Mouse (Mus musculus) c-Kit-positive CD71-positive TER-119-negative erythroid progenitor cells, embryonic 14.5 days (primary cell): Measurements from ENCODE around the gene Vpreb1.
"Not testable (repeated sequence)": the region's sequence is repeated elsewhere in the genome, so short reads cannot be mapped to it uniquely, and the experiment has no call there.

Source experiments
- DNase-seq: peaks from one replicate; pipeline ENCODE4 v3.0.0-alpha.2; 2013; ENCODE audit warnings: low read depth

The Vpreb1 gene

DNA sequence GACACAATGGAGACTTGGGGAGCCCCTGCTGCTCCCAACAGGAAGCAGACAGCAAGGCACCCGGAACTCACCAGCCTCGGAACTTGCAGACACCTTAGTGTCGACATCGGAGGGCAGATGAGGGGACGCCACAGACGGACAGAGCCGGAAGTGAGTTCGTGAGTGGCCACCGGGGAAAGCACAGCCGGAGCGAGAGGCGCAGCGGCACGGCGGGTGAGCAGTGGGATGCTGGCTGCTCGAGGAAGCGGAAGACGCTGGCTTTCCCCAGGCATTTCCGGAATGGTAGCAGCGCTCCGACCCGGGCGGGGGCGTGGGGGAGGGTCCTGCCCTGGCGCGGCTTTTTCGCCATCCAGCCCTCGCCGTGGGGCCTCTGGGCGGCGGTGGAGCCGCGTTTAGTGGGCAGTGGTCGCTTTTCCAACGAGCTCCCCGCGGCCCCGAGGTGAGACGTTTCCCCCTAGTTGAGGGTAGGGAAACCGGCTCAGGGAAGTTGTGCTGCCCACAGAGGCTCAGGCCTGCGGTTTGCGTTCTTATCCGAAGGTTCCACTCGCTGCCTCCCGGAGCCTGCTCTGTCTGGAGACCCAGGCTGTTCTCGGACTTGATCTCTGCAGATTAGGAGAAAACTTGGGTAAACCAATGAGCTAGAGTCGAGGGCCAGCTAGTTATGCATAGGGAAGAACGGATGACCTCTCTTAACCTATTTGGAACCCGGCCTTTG, at the start of gene Vpreb1, which contains the start of gene Top3b:
Vpreb1 (minus strand) TSS at position 227 of the 715 bp plus-strand sequence.
Top3b (plus strand) TSS at position 120 of the 715 bp plus-strand sequence.
- peak; percentile 88 for DNase-seq

DNA sequence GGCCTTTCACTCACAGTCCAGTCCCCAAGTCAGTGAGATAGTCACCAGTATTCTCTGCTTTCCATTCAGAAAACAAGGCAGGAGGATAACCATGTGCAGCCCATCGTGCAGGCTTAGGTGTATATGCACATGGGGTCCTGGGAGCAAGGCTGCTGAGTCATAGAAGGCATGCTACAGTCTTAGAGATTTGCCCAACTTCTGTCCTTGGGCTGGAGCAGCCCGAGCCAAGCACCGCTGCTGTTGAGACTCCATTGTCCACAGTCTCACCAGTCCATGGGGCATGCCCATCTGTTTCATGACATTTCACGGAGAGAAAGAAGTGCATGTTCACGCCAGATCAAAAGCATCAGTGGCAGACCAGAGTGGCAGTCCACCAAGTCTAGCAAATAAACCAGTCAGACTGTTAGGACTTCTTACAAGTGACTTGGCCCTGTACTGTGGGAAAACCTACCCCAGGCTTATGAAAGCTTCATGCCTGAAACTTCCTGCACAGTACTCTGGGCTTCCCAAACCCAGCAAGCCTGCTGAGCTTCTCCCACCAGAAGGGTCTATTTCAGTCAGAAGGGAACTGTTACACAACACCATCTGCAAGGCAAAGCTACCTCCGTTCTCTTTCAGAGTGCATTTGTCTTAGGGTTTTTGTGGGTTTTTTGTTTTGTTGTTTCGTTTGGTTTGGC, 47.9 kb upstream of the Vpreb1 start:
- DNase-seq, result no peak

DNA sequence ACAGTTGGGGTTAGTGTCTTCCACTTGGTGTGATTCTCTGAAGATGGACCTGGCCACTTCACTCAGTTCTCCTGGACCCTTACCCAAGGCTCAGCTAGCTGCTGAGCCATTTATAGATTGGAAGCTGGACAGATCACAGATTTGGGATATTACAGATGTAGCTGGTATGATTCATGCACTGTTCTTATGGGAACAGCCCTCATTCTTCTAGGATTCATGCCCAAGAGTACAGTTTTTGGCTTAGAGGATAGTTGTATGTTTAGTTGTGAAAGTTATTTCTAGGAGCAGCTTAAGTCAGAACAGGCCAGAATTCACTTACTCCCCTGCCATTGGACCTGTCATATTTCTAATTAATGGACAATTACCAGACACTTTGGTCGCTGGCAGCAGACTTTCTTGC, 42.8 kb upstream of the Vpreb1 start:
- no peak for DNase-seq

DNA sequence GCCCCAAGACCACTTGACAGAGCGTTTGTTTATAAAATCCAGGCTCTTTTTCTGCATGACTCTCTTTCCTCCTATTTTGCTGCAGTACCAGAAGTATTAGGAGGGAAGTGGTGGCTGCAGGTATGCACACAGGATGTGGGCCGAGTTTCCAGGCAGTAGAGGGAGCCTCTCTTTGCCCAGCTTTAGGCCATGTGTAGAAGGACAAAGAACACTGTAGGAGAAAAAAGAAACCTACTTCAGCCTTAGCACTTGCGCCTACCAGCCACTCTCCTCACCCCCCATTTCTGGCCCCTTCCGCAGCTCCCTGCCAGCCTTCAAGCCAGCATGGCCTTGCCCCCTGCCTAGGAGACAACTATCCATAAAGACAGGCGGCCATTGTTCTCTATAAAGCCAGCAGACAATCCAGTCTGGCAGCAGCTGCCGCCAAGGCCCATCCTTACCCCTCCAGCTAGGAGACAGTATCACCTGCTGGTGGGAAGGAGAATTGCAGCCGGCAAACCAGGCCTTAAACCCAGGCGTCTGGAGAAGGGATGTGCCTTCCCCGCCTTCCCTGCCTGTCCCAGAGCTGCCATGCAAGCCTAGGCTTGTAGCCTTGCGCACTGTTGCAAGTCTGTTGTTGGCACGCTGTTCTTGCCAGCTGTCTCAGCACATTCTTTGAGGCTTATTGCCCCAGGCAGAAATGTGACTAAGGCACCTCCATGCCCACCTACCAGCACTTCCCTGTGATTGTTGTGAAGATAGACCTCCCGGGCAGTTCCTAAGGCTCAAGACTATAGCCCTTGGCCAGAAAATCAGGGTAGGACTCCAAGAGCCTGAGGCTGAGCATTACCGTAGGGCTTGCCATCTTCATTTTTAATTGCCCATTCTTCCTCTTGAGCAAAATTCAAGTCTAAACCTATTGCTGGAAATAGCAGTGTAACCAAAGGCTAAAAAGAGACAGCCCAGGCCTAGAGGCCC, 41.3 kb upstream of the Vpreb1 start:
- peak; percentile 48 for DNase-seq

DNA sequence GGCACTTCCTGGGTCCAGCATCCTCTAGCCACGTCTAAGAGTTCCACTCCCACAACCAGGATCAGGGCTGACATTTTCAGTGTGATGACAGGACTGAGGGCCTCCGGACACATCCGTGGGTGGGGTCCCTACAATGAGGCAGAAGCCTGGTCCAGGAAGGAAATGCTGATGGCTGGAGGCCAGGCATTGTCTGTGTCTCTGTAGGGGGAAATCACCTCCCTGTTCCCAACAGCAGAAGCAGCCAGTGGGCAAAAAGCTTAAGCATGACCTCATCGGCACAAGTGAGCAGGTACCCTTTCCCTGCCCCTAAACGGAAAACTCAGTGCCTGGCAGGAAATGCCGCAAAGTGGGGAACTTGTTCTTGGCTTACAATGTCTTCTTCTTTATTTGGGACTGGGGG, 37.2 kb upstream of the Vpreb1 start:
- no peak for DNase-seq

DNA sequence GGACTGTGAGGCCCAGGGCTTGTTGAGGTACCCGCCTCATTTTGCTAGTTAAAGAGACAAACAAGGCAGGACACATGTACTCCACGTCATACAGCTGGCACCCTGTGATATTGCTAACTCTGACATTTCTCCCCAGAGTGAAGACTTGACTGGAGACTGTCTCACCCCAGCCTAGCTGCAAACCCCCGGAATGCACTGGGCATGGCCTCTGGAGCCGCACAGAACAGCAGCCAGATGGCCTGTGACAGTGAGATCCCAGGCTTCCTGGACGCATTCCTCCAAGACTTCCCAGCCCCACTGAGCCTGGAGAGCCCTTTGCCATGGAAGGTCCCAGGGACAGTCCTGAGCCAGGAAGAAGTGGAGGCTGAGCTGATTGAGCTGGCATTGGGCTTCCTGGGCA, 32.5 kb upstream of the Vpreb1 start:
- DNase-seq, result no peak

DNA sequence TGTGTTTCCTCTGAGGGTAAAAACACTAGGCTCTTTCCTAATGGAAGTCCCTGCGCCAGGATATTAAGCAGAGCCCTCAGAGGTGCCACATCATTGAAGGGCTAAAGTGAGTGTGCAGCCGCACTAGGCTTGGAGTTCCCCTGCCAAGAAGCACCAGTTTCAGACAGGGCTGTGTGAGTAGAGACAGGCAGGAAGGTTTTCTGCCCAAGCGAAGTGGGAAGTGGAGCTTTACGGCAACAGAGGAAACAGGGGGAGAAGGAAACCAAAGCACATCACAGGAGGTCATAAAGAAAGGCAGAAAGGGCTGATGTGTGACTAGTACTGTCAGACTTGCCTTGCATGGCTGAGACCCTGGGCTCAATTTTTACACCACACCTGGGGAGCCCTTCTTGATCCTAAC, 31.7 kb upstream of the Vpreb1 start:
- DNase-seq, result no peak

DNA sequence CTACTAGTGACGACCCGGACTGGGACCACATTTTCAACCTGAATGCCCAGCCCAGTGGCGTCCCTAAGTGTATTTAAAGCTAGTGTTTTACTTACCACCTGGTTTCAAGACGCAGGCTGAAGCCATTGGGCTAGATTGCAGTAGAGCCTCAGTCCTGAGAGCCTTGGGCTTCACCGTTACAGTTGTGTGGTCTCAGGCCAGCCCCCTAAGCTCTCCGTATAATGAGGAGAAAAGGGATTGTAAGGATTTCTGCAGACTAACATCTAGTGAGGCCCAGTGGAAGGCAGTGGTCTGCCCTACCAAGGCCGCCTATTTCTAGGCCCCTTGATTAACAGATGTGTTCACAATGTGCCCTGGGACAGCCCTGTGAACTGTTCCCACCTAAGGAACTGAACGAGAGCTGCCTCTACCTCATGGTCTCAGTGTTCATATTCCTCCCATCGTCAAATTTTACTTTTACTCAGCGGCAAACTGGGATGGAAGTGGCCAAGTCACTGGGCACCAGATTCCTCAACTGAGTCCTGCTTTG, 26.5 kb upstream of the Vpreb1 start:
- peak; percentile 6 for DNase-seq

DNA sequence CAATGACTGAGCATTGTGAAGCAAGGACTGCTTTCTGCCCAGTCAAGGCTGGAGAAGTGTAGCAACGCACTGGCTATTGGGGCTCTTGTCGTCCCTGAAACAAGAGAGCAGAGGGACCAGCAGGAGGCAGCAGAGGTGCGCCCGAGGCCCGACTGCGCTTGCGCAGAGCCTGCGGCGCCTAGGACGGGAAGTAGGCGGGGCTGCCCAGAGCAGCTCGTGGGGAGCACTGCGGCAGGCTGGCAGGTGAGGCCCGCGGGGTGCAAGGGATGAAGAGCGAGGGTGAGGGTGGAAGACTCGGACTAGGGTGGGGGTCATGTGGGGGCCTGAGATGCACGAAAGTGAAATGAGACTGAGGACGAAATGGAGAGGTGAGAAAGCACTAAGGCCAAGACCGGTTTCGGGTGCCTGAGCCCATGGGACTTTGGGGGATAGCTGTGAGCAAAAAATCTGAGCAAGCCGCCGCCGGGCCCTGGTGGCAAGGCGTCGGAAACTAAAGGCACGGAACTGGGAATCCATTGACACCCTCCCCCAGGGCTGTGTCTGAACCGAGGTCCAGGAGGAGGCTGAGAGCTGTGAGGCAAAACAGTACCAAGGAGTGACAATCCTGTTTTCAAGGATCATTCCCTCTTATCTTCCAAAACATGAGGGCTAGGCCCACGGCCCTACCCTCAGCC, 25.9 kb upstream of the Vpreb1 start, which contains the start of gene Ppm1f:
Ppm1f (plus strand) TSS at position 88 of the 674 bp plus-strand sequence.
- peak; percentile 83 for DNase-seq

DNA sequence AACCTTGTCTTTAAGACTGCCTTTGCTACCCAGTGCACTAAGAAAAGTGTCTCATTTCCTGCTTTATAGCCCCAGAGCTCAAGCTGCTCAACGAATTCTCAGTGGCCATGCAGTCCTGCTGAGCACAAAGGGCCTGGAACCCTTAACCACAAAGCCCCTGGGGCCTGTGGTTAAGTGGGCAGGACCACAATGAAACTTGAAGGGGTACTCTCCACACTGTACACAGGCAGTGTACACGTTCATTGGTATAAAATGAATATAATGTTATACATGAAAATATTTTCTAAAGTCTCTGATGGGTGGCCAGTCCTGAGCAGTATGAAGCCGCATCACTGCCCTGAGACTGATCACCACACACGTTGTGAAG, 25.4 kb upstream of the Vpreb1 start:
- no peak for DNase-seq

DNA sequence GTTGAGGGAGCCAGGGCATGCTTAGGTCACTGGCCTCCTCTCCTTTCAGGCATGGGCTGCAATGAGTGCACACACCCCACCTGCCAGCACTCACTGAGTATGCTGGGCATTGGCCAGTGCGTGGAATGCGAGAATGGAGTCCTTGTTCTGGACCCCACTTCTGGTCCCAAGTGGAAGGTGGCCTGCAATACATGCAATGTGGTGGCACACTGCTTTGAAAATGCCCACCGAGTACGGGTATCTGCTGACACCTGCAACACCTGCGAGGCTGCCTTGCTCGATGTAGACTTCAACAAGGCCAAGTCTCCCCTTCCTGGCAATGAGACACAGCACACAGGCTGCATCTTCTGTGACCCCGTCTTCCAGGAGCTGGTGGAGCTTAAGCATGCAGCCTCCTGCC, 21.7 kb upstream of the Vpreb1 start:
- no peak for DNase-seq

DNA sequence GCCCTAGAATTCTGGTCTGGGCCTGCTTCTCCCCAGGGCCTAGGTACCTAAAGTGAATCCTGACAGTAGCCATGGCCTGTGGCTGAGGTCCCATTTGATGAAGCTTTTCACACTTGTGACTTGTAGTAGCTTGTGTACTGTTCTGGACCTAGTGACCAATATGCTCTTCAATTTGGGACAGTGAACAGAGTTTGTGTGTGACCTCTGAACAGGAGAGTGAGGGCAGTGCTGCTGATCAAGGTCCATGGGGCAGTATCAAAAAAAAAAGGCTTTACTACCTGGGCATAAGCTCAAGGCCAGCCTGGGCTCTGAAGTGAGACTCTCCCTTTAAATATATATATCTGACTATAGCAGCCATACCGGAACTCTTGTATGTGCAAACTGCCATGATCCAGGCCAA, 17.7 kb upstream of the Vpreb1 start:
- DNase-seq, result no peak

DNA sequence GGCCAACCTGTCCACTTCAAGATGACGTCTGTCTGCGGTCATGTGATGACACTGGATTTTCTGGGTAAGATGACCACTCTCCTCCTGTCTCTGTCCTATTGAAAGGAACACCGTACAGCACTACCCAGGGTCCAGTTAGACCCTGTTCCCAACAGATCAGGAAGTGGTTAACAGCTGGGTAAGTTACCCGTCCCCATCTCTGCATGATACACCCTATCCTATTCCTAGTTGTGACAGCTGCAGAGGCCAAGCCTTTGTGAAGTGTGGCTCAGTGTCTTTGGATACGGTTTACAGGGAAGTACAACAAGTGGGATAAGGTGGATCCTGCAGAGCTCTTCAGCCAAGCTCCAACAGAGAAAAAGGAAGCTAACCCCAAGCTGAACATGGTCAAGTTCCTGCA, 8.4 kb upstream of the Vpreb1 start:
- no peak for DNase-seq

DNA sequence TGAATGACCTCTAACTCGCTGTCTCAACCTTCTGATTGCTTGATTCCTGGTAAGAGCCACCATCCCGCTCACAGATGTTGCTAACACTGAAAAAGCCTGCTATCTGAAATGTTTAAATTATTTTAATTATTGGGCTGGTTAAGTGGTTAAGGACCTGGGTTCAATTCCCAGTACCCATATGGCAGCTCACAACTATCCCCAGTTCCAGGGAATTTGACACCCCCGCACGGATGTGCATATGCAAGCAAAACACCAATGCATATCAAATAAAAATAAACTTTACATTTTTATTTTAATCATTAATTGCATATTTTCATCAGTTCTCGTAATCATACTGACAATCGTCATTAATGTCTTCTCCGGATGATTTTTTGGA, 414 bp downstream of the Vpreb1 start:
- no peak for DNase-seq

DNA sequence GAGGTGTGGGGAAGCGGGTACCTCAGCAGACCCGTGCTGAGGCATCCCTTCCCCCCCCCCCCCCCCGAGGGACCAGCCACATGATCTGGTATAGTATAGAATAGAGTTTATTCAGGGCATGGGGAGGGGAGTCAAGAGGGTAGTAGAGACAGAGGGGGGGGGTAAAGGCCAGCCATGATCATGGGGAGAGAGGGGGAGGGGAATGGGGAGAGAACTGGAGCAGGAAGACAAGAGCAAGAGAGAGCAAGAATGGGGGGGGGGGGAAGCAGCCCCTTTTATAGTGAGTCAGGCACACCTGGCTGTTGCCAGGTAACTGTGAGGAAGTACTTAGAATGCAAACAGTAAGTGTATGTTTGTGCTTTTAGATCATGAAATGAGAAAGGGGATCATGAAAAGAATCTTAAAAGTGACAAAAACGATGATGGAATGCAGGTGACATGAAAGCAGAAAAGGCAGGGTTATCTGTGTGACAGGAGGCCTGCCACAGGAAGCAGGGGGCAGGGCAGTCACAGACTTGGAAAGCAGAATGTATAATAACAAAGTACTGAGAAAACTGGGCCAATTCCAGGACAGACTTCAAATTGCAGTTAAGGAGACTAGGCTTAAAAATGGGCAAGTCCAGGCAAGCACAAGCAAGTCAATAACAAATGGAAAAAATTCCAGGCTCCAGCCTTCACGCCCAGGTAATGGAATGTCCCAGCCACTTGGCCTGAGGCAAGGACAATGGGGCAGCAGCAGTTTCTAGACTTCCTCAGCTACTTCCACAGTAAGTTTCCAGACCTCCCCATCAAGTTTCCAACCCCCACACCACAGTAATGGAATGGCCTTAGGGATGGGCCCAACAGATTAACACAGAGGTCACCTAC, 4.7 kb downstream of the Vpreb1 start:
- DNase-seq, result no peak

DNA sequence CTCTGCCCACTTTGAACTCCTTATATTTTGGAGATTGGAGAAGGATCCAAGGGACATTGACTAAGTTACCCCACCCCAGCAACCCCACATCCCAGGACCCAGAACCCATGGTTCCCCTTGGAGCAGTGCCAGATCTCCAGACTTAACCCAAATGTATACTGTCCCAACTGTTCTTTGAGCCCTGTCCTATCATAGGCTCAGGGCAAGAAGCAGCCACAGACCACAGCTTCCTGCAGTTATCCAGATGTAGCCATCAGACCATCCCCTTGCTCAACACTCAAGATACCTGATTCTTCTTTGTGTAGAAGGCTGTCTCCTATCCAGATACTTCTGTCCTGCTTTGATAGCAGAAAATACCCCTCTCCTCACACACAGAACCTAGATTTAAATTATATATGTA, 5.4 kb downstream of the Vpreb1 start:
- DNase-seq, result no peak

DNA sequence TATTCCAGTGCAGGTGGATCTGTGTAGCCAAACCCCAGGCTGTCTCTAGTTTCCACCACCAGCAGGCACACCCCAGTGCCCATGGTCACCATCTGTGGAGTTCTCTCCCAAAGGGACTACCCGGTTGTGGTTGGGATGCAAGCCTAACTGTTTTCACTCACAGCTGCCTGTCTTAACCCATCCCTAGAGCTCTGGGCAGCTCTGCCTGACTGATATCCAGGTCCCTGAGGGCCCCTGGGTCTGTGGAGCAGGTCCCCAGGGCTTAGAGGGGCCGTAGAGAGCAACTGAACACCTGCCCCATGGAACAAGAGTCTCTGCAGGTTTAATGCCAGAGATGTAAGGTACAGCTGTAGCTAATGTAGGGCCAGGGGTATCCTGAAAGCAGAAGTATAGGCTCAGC, 6.7 kb downstream of the Vpreb1 start, which contains the start of gene Igll1:
Igll1 (minus strand) TSS at position 8 of the 400 bp plus-strand sequence.
- DNase-seq, result no peak

DNA sequence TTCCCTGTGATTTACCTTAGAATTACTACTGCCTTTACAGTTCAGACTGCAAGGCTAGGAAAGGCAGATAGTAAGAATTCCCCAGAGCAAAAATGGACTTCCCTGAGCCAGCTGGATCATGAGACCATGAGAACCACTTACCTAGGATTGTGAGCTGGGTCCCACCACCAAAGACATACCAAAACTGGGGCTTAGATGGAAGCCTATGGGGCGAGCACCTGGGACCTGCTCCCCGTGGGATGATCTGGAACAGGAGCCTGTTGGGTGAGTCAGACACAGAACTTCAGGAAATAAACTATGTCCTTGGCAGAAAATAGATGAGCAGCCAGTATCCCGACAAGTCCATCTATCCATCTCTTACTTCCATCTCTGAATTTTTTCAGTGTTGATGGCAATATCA, 8.4 kb downstream of the Vpreb1 start:
- DNase-seq, result no peak

DNA sequence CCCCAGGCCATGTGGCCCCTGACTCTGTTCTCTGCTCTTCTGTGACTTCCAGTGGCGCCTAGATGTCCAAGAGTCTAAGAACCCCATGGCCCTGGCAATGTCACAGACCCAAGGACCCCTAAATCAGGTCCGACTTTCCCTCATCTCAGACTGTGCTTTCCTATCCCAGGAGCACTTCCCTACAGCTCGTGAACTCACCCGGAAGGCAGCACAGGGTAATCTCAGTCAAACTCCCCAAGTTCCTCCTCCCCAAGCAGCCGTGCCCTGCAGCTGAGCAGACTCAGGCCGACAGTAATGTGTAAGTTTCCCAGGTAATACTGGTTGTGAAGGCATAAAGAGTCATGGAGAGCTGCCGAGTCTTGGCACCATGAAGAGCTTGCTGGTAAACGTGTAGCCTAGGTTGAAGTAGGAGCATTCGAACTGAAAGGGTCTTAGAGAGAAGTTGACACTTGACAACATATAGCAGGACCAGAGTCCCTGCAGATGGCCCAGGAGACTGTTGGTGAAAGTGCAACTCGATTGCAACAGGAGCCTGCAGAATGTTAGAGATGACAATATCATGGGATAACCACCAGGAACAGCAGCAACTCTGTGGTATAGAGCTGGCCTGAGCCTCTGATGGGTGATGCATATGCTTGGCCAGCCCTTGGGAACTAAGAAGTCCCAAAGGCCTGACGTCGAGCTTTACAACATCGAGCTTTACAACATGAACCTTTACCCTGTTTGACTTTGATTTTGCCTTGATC, 13.7 kb downstream of the Vpreb1 start:
- DNase-seq, result no peak

DNA sequence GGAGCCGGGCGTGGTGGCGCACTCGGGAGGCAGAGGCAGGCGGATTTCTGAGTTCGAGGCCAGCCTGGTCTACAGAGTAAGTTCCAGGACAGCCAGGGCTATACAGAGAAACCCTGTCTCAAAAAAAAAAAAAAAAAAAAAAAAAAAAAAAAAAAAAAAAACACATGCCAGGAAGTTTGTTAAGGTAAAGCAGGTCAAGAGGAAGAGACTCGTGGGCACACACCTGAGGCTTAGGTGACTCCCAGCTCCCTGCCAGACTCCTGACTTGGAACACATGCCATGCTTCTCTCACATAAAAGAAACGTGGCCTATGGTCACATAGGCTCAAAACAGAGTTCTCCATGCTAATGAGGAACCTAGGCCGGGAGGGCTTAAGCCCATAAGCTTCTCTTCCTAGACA, 14.6 kb downstream of the Vpreb1 start:
- DNase-seq, result not testable (repeated sequence)
